Mouse (Mus musculus) left cerebral cortex, adult 2 months (tissue): ENCODE measurements around the gene Gm17079. TPM values are rescaled to one million over a fixed set of nuclear protein-coding genes. Genes with fewer than 3 reads are reported as not detected.
"Not testable (repeated sequence)": the region's sequence is repeated elsewhere in the genome, so short reads cannot be mapped to it uniquely, and the experiment has no call there.

Experiments
- DNase-seq, 2 experiments: peaks; one replicate each; pipeline ENCODE4 v3.0.0; 2021 to 2022; ENCODE audit warnings: low spot score in 2 of 2, mixed read lengths in 1 of 2; ENCODE audit errors: extremely low spot score in 1 of 2
- H3K27ac ChIP-seq: fragments of 200-600 bp; 2 replicates; pipeline ENCODE4 v1.8.1; 2022
- H3K4me3 ChIP-seq: fragments of 200-600 bp; 2 replicates; pipeline ENCODE4 v1.8.1; 2022
- CTCF ChIP-seq: fragments of 200-600 bp; IDR thresholded peaks from 2 replicates; pipeline ENCODE4 v1.8.1; 2022; ENCODE audit warnings: antibody characterized with exemption, mild to moderate bottlenecking, moderate library complexity
- intact Hi-C: fragments of 180-260 bp; cut with DNase I; formaldehyde crosslinking; loops from one replicate; pipeline ENCODE4 v1.15.1; 2025
- long read RNA-seq, 2 experiments: library from polyadenylated mRNA; stranded (forward); transcript quantifications; one replicate each; pipeline ENCODE4 v2.0.0; 2021; ENCODE audit warnings: borderline mapping rate in 2 of 2
- total RNA-seq, 2 experiments: library from RNA; stranded (reverse); gene quantifications; 2 replicates each; pipeline ENCODE4 v1.2.3; 2021

Gene Gm17079
- not detected for total RNA-seq
- long read RNA-seq, experiment 1: 0 reads
- long read RNA-seq, experiment 2: 0 reads

- intact Hi-C loops, H3K4me3 ChIP-seq, H3K27ac ChIP-seq, DNase-seq: not testable (repeated sequence)
Observed at GRCm38 (mm10) chr14:51695368-51695767, at the start of gene Gm17079. Gm17079 (minus strand) TSS chr14:51695468.

GRCm38 (mm10) chr14:51740347-51741170, 45.3 kb upstream of the Gm17079 start:
- intact Hi-C loops: no loop called here
- Histone ChIP-seq H3K4me3 (peak overlapping the region; percentile 14; the same call in 1 of the 2 replicates), H3K27ac (no peak overlapping the region)
- DNase-seq: no peak
- TF ChIP-seq CTCF: no peak

GRCm38 (mm10) chr14:51739150-51739993, 44.1 kb upstream of the Gm17079 start:
- intact Hi-C loops: no loop called here
- Histone ChIP-seq H3K4me3 (no peak overlapping the region), H3K27ac (no peak overlapping the region)
- DNase-seq: no peak
- no peak for TF ChIP-seq CTCF

DNA sequence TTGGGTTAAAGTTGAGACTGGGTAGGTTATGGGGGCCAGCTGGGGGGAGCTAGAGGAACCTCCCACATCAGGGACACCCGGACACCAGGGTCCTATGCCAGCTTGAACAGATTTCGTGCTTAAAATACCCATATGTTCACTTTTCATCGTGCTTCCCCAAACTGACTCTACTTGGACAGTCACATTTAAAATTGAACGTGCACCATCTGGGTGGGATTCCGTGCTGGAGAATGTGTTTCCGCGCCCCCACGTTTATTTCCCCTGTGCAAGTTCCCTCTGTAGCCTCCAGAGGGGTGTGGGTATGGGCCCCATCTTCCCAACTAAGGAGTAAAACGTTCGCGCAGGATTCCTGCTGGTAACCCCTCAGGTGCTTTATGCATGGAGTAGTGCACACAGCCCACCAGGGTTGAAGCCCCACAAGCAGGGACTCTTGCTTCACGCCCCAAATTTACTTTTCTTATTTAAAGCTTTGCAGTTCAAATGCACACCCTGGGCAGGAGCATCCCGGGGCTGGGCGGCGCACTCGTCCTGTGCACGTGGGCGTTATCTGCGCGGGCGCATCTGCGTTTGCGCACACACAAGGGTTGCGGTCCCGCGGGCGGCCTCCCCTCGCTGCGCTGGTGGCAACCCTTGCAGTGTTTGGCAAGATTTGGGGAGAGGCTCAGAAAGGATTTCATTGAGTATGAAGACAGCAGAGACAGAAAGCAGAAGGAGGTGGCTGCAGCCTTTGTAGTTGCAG, 43.3 kb upstream of the Gm17079 start:
- intact Hi-C loops: no loop called here

DNA sequence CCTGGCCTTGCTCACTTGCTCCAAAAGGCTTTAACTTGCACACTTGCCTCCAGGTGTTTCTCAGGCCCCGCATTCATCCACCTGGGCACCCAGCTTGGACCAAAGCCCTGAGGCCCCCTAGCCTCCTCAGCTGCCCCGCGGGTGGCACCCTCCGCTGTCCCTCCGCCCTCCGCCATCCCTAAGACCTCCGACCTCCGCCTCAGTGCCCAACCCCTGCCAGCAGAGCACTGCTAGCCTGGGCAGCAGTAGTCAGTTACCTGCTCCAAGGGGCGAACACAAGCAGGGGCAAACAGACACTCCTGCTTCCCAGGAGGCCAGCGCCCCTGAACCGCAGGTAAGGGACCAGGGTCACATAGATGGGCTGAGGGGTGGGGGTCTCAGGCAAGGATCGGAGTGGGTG, 42.7 kb upstream of the Gm17079 start:
- no peak overlapping the region for H3K27ac ChIP-seq
- no peak for DNase-seq
- TF ChIP-seq CTCF: no peak
- intact Hi-C loops: no loop called here
- H3K4me3 ChIP-seq: no peak overlapping the region

More for the DNA sequence above, 43.3 kb upstream of the Gm17079 start:
- Histone ChIP-seq H3K27ac (no peak overlapping the region), H3K4me3 (no peak overlapping the region)
- peak; percentile 23 to 24 for DNase-seq
- no peak for TF ChIP-seq CTCF

DNA sequence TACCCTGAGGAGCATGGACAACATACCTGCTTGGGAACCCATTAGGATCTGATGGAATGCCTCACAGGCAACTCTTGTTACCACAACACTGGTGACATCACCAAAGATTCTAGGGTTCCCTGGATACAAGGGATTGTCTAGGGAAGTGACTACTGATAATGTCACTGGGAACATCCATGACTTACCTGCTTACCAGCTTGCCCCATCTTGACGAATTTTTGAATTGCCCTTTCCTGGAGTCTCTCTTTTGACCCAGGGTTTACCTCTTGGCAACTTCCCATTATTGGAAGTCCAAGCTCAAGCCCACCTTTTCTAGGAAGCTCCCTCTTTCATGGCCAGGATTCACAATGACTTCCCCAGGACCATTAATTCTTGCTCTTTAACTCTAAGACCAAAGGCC, 21.8 kb upstream of the Gm17079 start, which contains the start of gene Gm5800:
TSS of gene Gm5800 (minus strand) at position 101 of the 400 bp plus-strand sequence.
- Histone ChIP-seq H3K27ac (no peak within 1 kb of the TSS), H3K4me3 (no peak within 1 kb of the TSS)
- no peak for DNase-seq
- no peak for TF ChIP-seq CTCF
- intact Hi-C loops: no loop called here

DNA sequence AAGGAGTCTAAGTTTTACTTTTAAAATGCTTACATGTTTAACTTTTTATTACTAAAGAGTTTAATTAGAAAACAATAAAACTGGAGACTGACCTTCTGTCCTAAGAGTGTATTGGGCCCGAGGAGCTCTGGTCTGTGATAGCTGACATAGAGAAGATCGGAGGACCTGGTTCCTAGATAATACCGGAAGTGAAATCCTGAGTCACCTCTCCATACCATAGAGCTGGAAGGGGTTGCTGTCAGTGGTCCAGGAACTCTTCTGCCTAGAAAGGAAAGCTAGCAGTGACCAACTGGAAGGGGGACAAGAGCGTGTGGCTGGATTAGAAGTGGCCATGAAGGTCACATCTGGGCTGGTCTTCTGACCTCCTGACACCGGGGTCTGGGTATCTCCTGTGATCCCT, 18.0 kb downstream of the Gm17079 start:
- intact Hi-C loops: no loop called here
- Histone ChIP-seq H3K4me3 (no peak overlapping the region), H3K27ac (no peak overlapping the region)
- TF ChIP-seq CTCF: no peak
- DNase-seq: no peak

Other genes with a start within 250 kb of the Gm17079 start
- gene Vmn2r89, start 243.6 kb downstream of the Gm17079 start, total RNA-seq: not detected
- gene Gm5622, start 142.7 kb downstream of the Gm17079 start, total RNA-seq: not detected
- not detected for gene Gm17175, start 121.4 kb downstream of the Gm17079 start, total RNA-seq
- gene Gm17174, start 103.3 kb downstream of the Gm17079 start, total RNA-seq: not detected
- gene Gm17078, start 84.2 kb downstream of the Gm17079 start, total RNA-seq: not detected
- gene Gm4181, start 59.8 kb downstream of the Gm17079 start, total RNA-seq: not detected
- not detected for gene Gm5800, start 21.7 kb upstream of the Gm17079 start, total RNA-seq
- gene Ang4, start 78.1 kb upstream of the Gm17079 start, total RNA-seq: not detected
- not detected for gene AY358078, start 104.6 kb upstream of the Gm17079 start, total RNA-seq
- gene Ear6, start 158.2 kb upstream of the Gm17079 start, total RNA-seq: not detected
- 10 to 100 TPM; 28.8 to 35.2 TPM for gene Mettl17, start 189.4 kb upstream of the Gm17079 start, total RNA-seq
- 10 to 100 TPM in 1 of 2 experiments, 1 to 10 TPM in 1; 6.3 to 10.0 TPM for gene Slc39a2, start 197.4 kb upstream of the Gm17079 start, total RNA-seq
- 100 to 1,000 TPM; 793 to 811 TPM for gene Ndrg2, start 218.7 kb upstream of the Gm17079 start, total RNA-seq
- gene Tppp2, start 223.0 kb upstream of the Gm17079 start, total RNA-seq: not detected
- gene Rnase13, start 227.3 kb upstream of the Gm17079 start, total RNA-seq: not detected